In the genomic region with DNA sequence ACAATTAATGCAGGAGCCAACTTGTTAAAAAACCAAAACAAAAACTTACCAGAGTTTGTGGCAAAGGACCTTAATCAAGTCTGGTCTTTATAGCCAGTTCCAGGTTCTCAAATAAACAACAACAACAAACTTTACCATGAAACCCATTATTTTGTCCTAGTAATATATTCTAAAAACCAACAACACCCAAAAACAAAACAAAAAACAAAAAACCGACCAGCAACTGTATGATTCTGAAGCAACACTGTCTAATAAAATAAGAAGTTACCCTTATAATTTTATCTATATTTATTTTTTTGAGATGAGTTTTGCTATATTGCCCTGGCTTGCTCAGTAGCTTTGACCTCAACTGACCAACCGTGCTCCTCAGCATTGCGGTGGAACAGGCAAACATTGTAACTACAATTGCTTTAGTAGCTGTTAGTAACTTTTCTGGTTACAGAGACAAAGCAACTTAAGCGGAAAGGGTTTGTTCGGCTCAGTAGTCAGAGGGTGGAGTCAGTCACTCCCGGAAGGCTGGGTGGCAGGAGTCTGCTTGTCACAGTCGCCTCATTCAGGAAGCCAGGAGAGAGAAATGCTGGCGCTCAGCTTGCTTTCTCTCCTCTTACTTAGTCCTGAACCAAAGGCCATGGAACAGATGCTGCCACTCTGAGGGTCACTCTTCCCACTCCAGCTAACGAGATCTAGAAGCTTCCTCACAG, we compare ENCODE assay signal across 9 mouse cellular contexts. TPM values are rescaled to one million over a fixed set of nuclear protein-coding genes. Genes with fewer than 3 reads are reported as not detected.
DNase-seq lines count a peak whose midpoint lies in the region; ATAC-seq and TF ChIP-seq lines count a peak whose summit lies in the region.
"Had no signal": no experiment of that assay in that cellular context is flagged by ENCODE, and none has a peak within 500 bp of the region (broad histone marks: within the 10 kb centered on the region; RNA-seq: fewer than 3 reads in every experiment).

No protein-coding gene starts in this region.

- ATAC-seq in inflammation-experienced regulatory T-cells, adult 6 months = peak; percentile 53
- ATAC-seq in lung, postnatal 0 days = no peak
- no peak for ATAC-seq in stomach, postnatal 0 days (ENCODE audit: low FRiP score, low TSS enrichment)

- no peak for TF ChIP-seq CTCF in lung, postnatal 0 days (IDR thresholded peaks at IDR 0.05)
- TF ChIP-seq CTCF in stomach, postnatal 0 days (IDR thresholded peaks at IDR 0.05; ENCODE audit: low read depth) = no peak

- no peaks in the 10 kb centered on the region for H3K36me3 ChIP-seq in lung, postnatal 0 days (ENCODE audit: insufficient read depth, low read length)
- no peaks in the 10 kb centered on the region for H3K36me3 ChIP-seq in stomach, postnatal 0 days (ENCODE audit: control insufficient read depth, insufficient read depth, low read length)
- H3K36me3 ChIP-seq: lung, embryonic 15.5 days had no signal

- DNase-seq in 416B (ENCODE audit: low read depth) (peak; percentile 94), MEL-GATA-1-ER (ENCODE audit: extremely low read depth, low read depth) (peak; percentile 75)
- peak; percentile 64 for DNase-seq in lung, postnatal 0 days (ENCODE audit: low spot score)
- peak; percentile 68 for DNase-seq in stomach, postnatal 0 days (ENCODE audit: low spot score)
- no peak for DNase-seq in left cerebral cortex, adult 9 months (ENCODE audit: low spot score in 2 of 2)
- no peak for DNase-seq in adrenal gland, adult 2 months
- no peak for DNase-seq in adrenal gland, postnatal 4 days (ENCODE audit: low spot score in 2 of 2)

- WGBS in lung, postnatal 0 days = 38% methylated on average over 9 of the region's 9 CpGs
- 41% methylated on average over 9 of the region's 9 CpGs for WGBS in stomach, postnatal 0 days

- no peak overlapping the region for H3K9ac ChIP-seq in lung, postnatal 0 days (replicated peaks; ENCODE audit: low read depth)
- no peak overlapping the region for H3K9ac ChIP-seq in stomach, postnatal 0 days (ENCODE audit: low read length)
- H3K9ac ChIP-seq: lung, embryonic 15.5 days had no signal

- no peak for TF ChIP-seq EP300 in lung, postnatal 0 days (IDR thresholded peaks at IDR 0.05)
- no peak for TF ChIP-seq EP300 in stomach, postnatal 0 days (optimal IDR thresholded peaks at IDR 0.05)

- no peaks in the 10 kb centered on the region for H3K9me3 ChIP-seq in lung, postnatal 0 days (ENCODE audit: low read length)
- no peaks in the 10 kb centered on the region for H3K9me3 ChIP-seq in stomach, postnatal 0 days (ENCODE audit: control insufficient read depth, low read length)
- H3K9me3 ChIP-seq: lung, embryonic 15.5 days had no signal

- H3K4me2 ChIP-seq in lung, postnatal 0 days (replicated peaks; ENCODE audit: low read depth, low read length) = no peak overlapping the region
- no peak overlapping the region for H3K4me2 ChIP-seq in stomach, postnatal 0 days (replicated peaks; ENCODE audit: low read depth)

- no peak overlapping the region for H3K4me3 ChIP-seq in lung, postnatal 0 days (ENCODE audit: low read depth, low read length)
- no peak overlapping the region for H3K4me3 ChIP-seq in stomach, postnatal 0 days (ENCODE audit: low read depth, low read length)

- peaks cover 6% of the 10 kb centered on the region; the same call in 1 of the 2 replicates for H3K4me1 ChIP-seq in lung, postnatal 0 days (ENCODE audit: insufficient read depth, low read depth, low read length)
- no peaks in the 10 kb centered on the region for H3K4me1 ChIP-seq in stomach, postnatal 0 days (replicated peaks; ENCODE audit: control insufficient read depth, insufficient read depth)

- H3K27ac ChIP-seq in lung, postnatal 0 days (ENCODE audit: low read length) = no peak overlapping the region
- H3K27ac ChIP-seq in stomach, postnatal 0 days (replicated peaks) = peak overlapping the region; percentile 67; the same call in 1 of the 2 replicates

- no peaks in the 10 kb centered on the region for H3K27me3 ChIP-seq in lung, postnatal 0 days (replicated peaks; ENCODE audit: insufficient read depth, low read length)
- no peaks in the 10 kb centered on the region for H3K27me3 ChIP-seq in stomach, postnatal 0 days (ENCODE audit: control insufficient read depth, insufficient read depth, low read length)
- H3K27me3 ChIP-seq: lung, embryonic 15.5 days had no signal

RNA-seq across cellular contexts. Expression of a gene that starts 1.4 kb away (rescaled TPM):
- 10 to 100 TPM in 2 of 3 experiments, 1 to 10 TPM in 1; 8.9 to 15.5 (median 12.7) TPM for polyA plus RNA-seq in inflammation-experienced regulatory T-cells, adult 6 months (2017; shearing (Covaris generic))
- 7.3 and 9.5 TPM in 2 replicates for polyA plus RNA-seq in lung, postnatal 0 days (2015; fragmentation: Nextera tagmentation; extraction: Ambion mirVana)
- polyA plus RNA-seq in stomach, postnatal 0 days (2015; fragmentation: Nextera tagmentation; extraction: Ambion mirVana) = 9.4 and 10.1 TPM in 2 replicates
- total RNA-seq in adrenal gland, adult 2 months (2021) = 10 to 100 TPM; 38.8 to 41.9 TPM
- polyA plus RNA-seq in adrenal gland, adult 2 months (2012; rRNA removed) = 39.3 TPM in 2 replicates
- 10 to 100 TPM; 22.0 to 31.1 TPM for total RNA-seq in adrenal gland, postnatal 4 days (2021)

RNA-seq across cellular contexts. Expression of a gene that starts 33.8 kb away (rescaled TPM):
- 10 to 100 TPM; 19.8 to 38.0 (median 32.6) TPM for polyA plus RNA-seq in inflammation-experienced regulatory T-cells, adult 6 months (2017; shearing (Covaris generic))
- 3.4 and 5.4 TPM in 2 replicates for polyA plus RNA-seq in lung, postnatal 0 days (2015; fragmentation: Nextera tagmentation; extraction: Ambion mirVana)
- 1.9 and 2.3 TPM in 2 replicates for polyA plus RNA-seq in stomach, postnatal 0 days (2015; fragmentation: Nextera tagmentation; extraction: Ambion mirVana)
- 10 to 100 TPM in 1 of 2 experiments, 1 to 10 TPM in 1; 8.4 to 10.8 TPM for total RNA-seq in adrenal gland, adult 2 months (2021)
- polyA plus RNA-seq in adrenal gland, adult 2 months (2012; rRNA removed) = 8.4 and 9.6 TPM in 2 replicates
- total RNA-seq in adrenal gland, postnatal 4 days (2021) = 10 to 100 TPM in 1 of 2 experiments, 1 to 10 TPM in 1; 7.9 to 10.6 TPM

Comparison
In these comparisons a context has a peak if more than half of its experiments do, and no peak if none do; other contexts are left out.
1. DNase-seq: peak in 416B (single experiment), MEL-GATA-1-ER (single experiment), lung, postnatal 0 days (single experiment) and stomach, postnatal 0 days (single experiment); none in left cerebral cortex, adult 9 months (0 of 2), adrenal gland, adult 2 months (single experiment) and adrenal gland, postnatal 4 days (0 of 2).